Mouse (Mus musculus) retina, adult 2 months (tissue): ENCODE data around the gene Soga1.

ENCODE experiments used
- DNase-seq: peaks from one replicate; pipeline ENCODE4 v3.0.0-alpha.2; 2012; ENCODE audit warnings: low read depth, low spot score

The Soga1 gene

GRCm38 (mm10) chr2:156990727-156991431, 88.2 kb downstream of the Soga1 start:
- DNase-seq, result peak; percentile 62

GRCm38 (mm10) chr2:156987316-156987715, 91.7 kb downstream of the Soga1 start:
- DNase-seq, result no peak

- DNase-seq, result no peak
Measured at GRCm38 (mm10) chr2:156982864-156983263, 96.2 kb downstream of the Soga1 start.

- no peak for DNase-seq
Measured at GRCm38 (mm10) chr2:156981291-156981690, 97.8 kb downstream of the Soga1 start.

- no peak for DNase-seq
Measured at GRCm38 (mm10) chr2:156980059-156980458, 99.0 kb downstream of the Soga1 start.

GRCm38 (mm10) chr2:156976711-156977110, 102.3 kb downstream of the Soga1 start:
- DNase-seq, result no peak

DNA sequence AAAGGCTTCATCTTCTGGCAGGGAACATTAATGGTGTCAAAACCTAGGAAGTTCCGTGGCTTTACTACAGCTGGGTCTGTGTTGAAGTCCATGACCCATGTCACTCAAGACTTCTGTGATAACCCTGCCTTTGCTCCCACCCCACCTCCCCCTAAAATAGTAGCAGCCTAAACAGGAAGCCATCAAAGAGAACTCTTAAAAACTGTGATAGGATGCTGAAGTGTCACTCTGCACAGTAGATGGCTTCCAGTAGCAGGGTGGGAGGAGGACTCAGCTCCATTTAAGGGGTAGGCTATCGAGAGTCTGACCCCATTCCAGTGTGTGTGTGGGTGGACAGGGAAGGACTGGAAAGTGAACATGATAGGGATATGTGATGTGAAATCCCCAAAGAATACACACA, 104.1 kb downstream of the Soga1 start:
- DNase-seq, result no peak

GRCm38 (mm10) chr2:156973316-156974100, 105.5 kb downstream of the Soga1 start:
- no peak for DNase-seq

- no peak for DNase-seq
Measured at GRCm38 (mm10) chr2:156970253-156970652, 108.8 kb downstream of the Soga1 start.

DNA sequence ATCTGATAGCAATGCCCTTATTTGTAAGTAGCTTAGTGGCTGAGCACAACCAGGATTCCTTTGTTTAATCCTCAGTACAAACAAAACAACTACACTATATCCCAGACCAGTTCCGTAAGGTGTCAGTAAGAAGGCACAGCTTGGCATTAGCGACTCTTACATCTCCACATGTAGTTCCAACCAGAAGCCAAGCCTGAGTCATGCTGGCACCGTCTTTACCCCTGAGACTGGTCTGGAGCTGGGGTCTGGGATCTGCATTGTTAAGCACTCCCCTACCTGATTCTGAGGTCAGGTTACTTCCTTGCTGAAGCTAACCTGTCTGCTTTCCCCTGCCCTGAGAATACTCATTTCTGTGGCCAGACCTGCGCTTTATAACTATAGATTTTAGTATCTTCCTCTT, 110.6 kb downstream of the Soga1 start:
- DNase-seq, result peak; percentile 49

GRCm38 (mm10) chr2:156967388-156967787, 111.7 kb downstream of the Soga1 start:
- DNase-seq, result no peak
